Mouse (Mus musculus): ENCODE data around the gene Ipmk. TPM values are rescaled to one million over a fixed set of nuclear protein-coding genes. Genes with fewer than 3 reads are reported as not detected.
A peak's percentile ranks its signal among the peaks of the same experiment; 100 is the strongest.

The Ipmk gene
- polyA plus RNA-seq, 1 experiment from 2014 or later = 8.7 TPM

DNA sequence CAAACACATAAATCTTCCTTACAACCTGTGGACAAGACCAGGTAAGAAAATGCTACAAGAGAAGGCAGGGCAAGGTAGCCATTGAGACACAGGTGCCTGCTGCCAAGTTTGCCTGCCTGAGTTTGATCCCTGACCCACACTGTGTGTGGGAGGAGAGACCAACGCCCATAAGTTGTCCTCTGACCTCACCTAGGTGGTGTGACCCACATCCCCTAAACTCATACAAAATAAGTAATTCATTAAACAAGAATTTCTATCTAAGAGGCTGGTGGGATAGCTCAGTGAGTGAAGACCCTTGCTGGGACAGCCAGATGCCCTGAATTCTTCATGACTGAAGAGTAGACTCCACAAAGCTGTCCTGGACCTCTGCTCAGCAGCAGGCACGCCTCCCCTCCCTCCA is 7.4 kb upstream of the Ipmk start:
- no peak overlapping the region for H3K4me3 ChIP-seq (ENCODE audit: control insufficient read depth in 1 of 2, insufficient read depth in 1 of 2, low read depth in 1 of 2, low read length in 2 of 2)
- peaks cover 2 to 24% of the 10 kb centered on the region in 2 experiments; a peak in 3 of 4 replicates for H3K4me1 ChIP-seq (ENCODE audit: control insufficient read depth in 2 of 2, insufficient read depth in 2 of 2, low read length in 2 of 2)
- no peaks in the 10 kb centered on the region for H3K9me3 ChIP-seq (ENCODE audit: control insufficient read depth, low read length)
- H3K27ac ChIP-seq (replicated peaks in 1 of 2; ENCODE audit: control insufficient read depth in 1 of 2, insufficient read depth in 1 of 2, low read depth in 2 of 2, low read length in 2 of 2) = no peak overlapping the region
- H3K36me3 ChIP-seq (ENCODE audit: control insufficient read depth, insufficient read depth, low read length) = peaks cover 12% of the 10 kb centered on the region
- H3K4me2 ChIP-seq (ENCODE audit: low read length) = no peak overlapping the region
- no peaks in the 10 kb centered on the region for H3K27me3 ChIP-seq (ENCODE audit: control insufficient read depth, insufficient read depth, low read length)
- WGBS = 89% methylated on average over 2 of the region's 2 CpGs
- ATAC-seq (ENCODE audit: insufficient number of reproducible peaks, insufficient read depth, low FRiP score, low read depth) = no peak
- no peak overlapping the region for H3K9ac ChIP-seq (ENCODE audit: low read length)

DNA sequence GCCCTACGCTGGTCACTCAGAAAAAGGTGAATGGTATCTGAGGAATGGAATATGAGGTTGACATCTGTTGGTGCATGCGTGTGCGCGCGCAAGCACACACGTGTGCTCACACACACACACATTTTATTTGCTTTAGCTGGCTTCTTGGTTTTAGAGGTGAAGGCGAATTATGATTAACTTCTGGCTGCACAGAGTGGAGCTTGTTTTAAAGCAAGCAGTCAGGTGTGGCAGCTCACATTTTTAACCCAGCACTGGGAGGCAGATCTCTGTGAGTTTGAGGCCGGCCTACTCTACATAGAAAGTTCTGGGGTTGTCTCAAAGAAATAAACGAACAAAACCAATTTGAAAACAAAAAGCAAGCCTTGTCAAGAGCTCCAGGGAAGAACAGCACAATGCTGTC is 6.3 kb upstream of the Ipmk start:
- 95% methylated on average over 9 of the region's 9 CpGs for WGBS
- no peak overlapping the region for H3K27ac ChIP-seq (replicated peaks in 1 of 2; ENCODE audit: control insufficient read depth in 1 of 2, insufficient read depth in 1 of 2, low read depth in 2 of 2, low read length in 2 of 2)
- peaks cover 2 to 27% of the 10 kb centered on the region in 2 experiments; a peak in 3 of 4 replicates for H3K4me1 ChIP-seq (ENCODE audit: control insufficient read depth in 2 of 2, insufficient read depth in 2 of 2, low read length in 2 of 2)

DNA sequence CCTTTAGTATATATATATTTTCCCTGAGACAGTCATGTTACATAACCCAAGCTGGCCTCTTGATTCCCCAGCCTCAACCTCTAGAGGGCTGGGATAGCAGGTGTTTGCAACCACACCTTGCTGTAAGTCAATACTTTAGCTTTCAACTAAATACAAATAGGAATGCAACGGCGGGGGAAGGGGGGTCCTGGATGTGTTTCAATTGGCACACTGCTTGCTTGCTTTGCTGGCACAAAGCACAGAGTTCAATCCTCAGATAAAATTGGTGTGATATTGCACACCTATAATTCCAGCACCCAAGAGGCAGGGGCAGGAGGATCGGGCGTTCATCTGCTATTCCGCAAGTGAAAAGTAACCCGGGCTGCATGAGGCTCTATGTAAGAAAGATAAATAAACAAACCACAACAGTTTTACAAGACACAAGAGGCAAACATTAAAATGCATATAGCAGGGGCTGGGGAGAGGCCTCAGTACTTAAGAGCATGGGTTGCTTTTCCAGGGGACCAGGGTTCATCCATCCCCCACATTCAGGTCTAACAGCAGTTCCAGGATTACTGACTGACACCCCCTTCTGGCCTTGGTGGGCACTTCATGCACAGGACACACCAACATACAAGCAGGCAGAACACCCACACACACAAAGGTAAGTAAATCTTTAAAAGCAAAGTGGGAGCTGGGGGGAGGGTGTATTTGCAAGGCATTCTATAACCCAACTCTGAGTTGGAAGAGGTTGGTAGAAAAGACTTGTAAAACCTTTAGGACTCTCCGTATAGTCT is 5.3 kb upstream of the Ipmk start:
- no peaks in the 10 kb centered on the region for H3K36me3 ChIP-seq (ENCODE audit: control insufficient read depth, insufficient read depth, low read length)
- no peak overlapping the region for H3K4me2 ChIP-seq (ENCODE audit: low read length)
- no peak for ATAC-seq (ENCODE audit: insufficient number of reproducible peaks, insufficient read depth, low FRiP score, low read depth)
- H3K9me3 ChIP-seq (ENCODE audit: control insufficient read depth, low read length) = no peaks in the 10 kb centered on the region
- WGBS = 91% methylated on average over 7 of the region's 7 CpGs
- H3K4me1 ChIP-seq (ENCODE audit: control insufficient read depth in 2 of 2, insufficient read depth in 2 of 2, low read length in 2 of 2) = peaks cover 2 to 27% of the 10 kb centered on the region in 2 experiments; a peak in 3 of 4 replicates
- no peak overlapping the region for H3K4me3 ChIP-seq (ENCODE audit: control insufficient read depth in 1 of 2, insufficient read depth in 1 of 2, low read depth in 1 of 2, low read length in 2 of 2)
- H3K27me3 ChIP-seq (ENCODE audit: control insufficient read depth, insufficient read depth, low read length) = no peaks in the 10 kb centered on the region
- no peak overlapping the region for H3K9ac ChIP-seq (ENCODE audit: low read length)
- H3K27ac ChIP-seq (replicated peaks in 1 of 2; ENCODE audit: control insufficient read depth in 1 of 2, insufficient read depth in 1 of 2, low read depth in 2 of 2, low read length in 2 of 2) = no peak overlapping the region

More for the DNA sequence above, 6.3 kb upstream of the Ipmk start:
- Histone ChIP-seq H3K36me3 (ENCODE audit: control insufficient read depth, insufficient read depth, low read length) (peaks cover 2% of the 10 kb centered on the region; the same call in 1 of the 2 replicates), H3K9ac (ENCODE audit: low read length) (no peak overlapping the region), H3K4me3 (ENCODE audit: control insufficient read depth in 1 of 2, insufficient read depth in 1 of 2, low read depth in 1 of 2, low read length in 2 of 2) (no peak overlapping the region), H3K4me2 (ENCODE audit: low read length) (no peak overlapping the region), H3K9me3 (ENCODE audit: control insufficient read depth, low read length) (no peaks in the 10 kb centered on the region), H3K27me3 (ENCODE audit: control insufficient read depth, insufficient read depth, low read length) (no peaks in the 10 kb centered on the region)
- ATAC-seq (ENCODE audit: insufficient number of reproducible peaks, insufficient read depth, low FRiP score, low read depth) = no peak

DNA sequence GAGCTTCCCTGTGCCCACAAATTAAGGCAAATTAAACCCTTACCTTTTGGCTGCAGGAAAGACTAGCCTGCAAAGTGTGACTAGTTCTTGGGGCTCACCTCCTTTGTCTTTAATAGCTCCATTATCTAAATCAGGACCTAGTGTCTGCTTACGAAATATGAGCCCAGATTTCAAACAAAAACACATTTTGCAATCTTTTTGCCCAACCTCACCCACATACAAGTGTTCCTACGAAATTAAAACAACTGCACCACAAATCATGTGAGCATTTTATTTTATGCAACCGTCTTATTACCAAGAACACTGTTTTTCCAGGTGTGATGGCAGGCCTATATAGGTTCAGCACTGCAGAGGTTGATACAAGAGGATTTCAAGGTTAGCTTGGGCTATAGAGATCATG is 4.4 kb upstream of the Ipmk start:
- Histone ChIP-seq H3K4me2 (ENCODE audit: low read length) (no peak overlapping the region; the same call in 1 of the 2 replicates), H3K9me3 (ENCODE audit: control insufficient read depth, low read length) (no peaks in the 10 kb centered on the region)

DNA sequence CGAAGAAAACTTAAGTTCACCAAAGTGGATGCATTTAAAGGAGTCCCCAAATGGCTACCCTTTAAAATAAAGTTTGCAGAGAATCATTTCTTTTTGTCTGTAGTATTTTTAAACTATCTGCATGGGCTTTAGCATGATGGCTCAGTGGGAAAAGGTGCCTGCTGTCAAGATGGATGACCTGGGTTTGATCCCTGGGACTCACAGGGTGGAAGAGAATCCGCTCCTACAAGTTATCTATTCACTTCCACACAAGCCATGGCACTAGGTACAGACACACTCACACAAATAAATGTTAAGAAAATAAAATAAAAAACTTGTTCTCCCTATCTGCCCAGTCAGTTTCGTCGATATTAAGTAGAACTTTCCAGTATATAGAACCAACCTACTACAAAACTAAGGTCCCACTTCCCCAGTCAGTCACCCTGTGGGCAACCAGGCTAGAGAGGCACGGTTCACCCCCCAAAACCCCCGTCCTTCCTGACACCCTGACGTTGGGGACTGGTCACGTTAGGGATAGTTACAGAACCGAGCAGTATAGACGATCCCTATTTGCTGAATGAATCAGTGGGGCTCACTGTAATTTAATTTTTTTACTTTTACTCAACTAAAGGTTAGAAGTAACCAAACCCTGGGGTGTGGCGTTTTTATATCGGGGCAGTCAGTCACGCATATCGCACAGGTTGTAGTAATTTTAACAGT is 3.8 kb upstream of the Ipmk start:
- ATAC-seq (ENCODE audit: insufficient number of reproducible peaks, insufficient read depth, low FRiP score, low read depth) = no peak
- Histone ChIP-seq H3K36me3 (ENCODE audit: control insufficient read depth, insufficient read depth, low read length) (no peaks in the 10 kb centered on the region), H3K27me3 (ENCODE audit: control insufficient read depth, insufficient read depth, low read length) (no peaks in the 10 kb centered on the region), H3K4me2 (ENCODE audit: low read length) (peak overlapping the region; percentile 77), H3K9ac (ENCODE audit: low read length) (peak overlapping the region; percentile 91), H3K27ac (replicated peaks in 1 of 2; ENCODE audit: control insufficient read depth in 1 of 2, insufficient read depth in 1 of 2, low read depth in 2 of 2, low read length in 2 of 2) (no peak overlapping the region), H3K9me3 (ENCODE audit: control insufficient read depth, low read length) (no peaks in the 10 kb centered on the region), H3K4me3 (ENCODE audit: control insufficient read depth in 1 of 2, insufficient read depth in 1 of 2, low read depth in 1 of 2, low read length in 2 of 2) (peak overlapping the region; percentile 59 to 87; a peak in 3 of 4 replicates), H3K4me1 (ENCODE audit: control insufficient read depth in 2 of 2, insufficient read depth in 2 of 2, low read length in 2 of 2) (peaks cover 2 to 21% of the 10 kb centered on the region in 2 experiments; a peak in 3 of 4 replicates)
- 31% methylated on average over 14 of the region's 14 CpGs for WGBS

More for the DNA sequence above, 4.4 kb upstream of the Ipmk start:
- H3K4me1 ChIP-seq (ENCODE audit: control insufficient read depth in 2 of 2, insufficient read depth in 2 of 2, low read length in 2 of 2) = peaks cover 2 to 25% of the 10 kb centered on the region in 2 experiments; a peak in 3 of 4 replicates
- H3K36me3 ChIP-seq (ENCODE audit: control insufficient read depth, insufficient read depth, low read length) = no peaks in the 10 kb centered on the region
- no peak for ATAC-seq (ENCODE audit: insufficient number of reproducible peaks, insufficient read depth, low FRiP score, low read depth)
- H3K9ac ChIP-seq (ENCODE audit: low read length) = peak overlapping the region; percentile 91; the same call in 1 of the 2 replicates
- no peak overlapping the region for H3K27ac ChIP-seq (replicated peaks in 1 of 2; ENCODE audit: control insufficient read depth in 1 of 2, insufficient read depth in 1 of 2, low read depth in 2 of 2, low read length in 2 of 2)
- H3K4me3 ChIP-seq (ENCODE audit: control insufficient read depth in 1 of 2, insufficient read depth in 1 of 2, low read depth in 1 of 2, low read length in 2 of 2) = no peak overlapping the region
- no peaks in the 10 kb centered on the region for H3K27me3 ChIP-seq (ENCODE audit: control insufficient read depth, insufficient read depth, low read length)
- WGBS = 92% methylated on average over 3 of the region's 3 CpGs

DNA sequence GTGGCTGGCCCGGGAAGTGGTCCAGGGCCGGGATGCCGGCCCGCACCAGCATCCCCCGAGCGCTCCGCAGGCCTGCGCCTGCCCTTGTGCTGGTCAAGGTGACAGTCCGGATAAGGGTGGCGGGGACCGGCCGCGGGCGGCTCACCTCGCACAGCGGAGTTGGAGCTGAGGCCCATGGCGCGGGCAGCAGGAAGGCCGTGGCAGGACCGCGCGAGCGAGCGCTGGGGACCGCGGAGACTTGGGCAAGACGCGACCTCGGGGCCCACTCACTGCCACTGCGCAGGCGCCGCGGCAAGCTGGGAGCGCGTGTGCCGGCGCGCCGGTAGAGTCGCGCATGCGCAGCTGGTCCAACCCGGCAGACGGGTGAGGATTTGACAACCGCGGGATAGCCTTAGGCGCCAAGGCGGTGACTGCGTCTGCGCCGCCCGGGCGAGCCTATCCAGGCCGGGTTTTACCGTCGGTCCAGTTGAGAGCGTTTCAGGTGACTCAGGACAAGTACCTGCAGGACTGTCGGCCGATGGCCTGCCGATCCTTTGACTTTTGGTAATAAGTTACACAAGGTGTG is 2.9 kb upstream of the Ipmk start, which contains the start of gene Cisd1:
Cisd1 (minus strand) TSS at position 376 of the 565 bp plus-strand sequence.
- Histone ChIP-seq H3K36me3 (ENCODE audit: control insufficient read depth, insufficient read depth, low read length) (no peaks in the 10 kb centered on the region), H3K9me3 (ENCODE audit: control insufficient read depth, low read length) (no peaks in the 10 kb centered on the region), H3K4me3 (ENCODE audit: control insufficient read depth in 1 of 2, insufficient read depth in 1 of 2, low read depth in 1 of 2, low read length in 2 of 2) (peak within 1 kb of the TSS; percentile 59 to 87), H3K9ac (ENCODE audit: low read length) (peak within 1 kb of the TSS; percentile 91), H3K4me2 (ENCODE audit: low read length) (peak within 1 kb of the TSS; percentile 77), H3K4me1 (ENCODE audit: control insufficient read depth in 2 of 2, insufficient read depth in 2 of 2, low read length in 2 of 2) (peaks cover 2 to 26% of the 10 kb centered on the region in 2 experiments; a peak in 3 of 4 replicates), H3K27me3 (ENCODE audit: control insufficient read depth, insufficient read depth, low read length) (no peaks in the 10 kb centered on the region), H3K27ac (replicated peaks in 1 of 2; ENCODE audit: control insufficient read depth in 1 of 2, insufficient read depth in 1 of 2, low read depth in 2 of 2, low read length in 2 of 2) (peak within 1 kb of the TSS; percentile 41 to 72; a peak in 3 of 4 replicates)
- peak; percentile 82 for ATAC-seq (ENCODE audit: insufficient number of reproducible peaks, insufficient read depth, low FRiP score, low read depth)
- under 1% methylated on average over 60 of the region's 60 CpGs for WGBS

DNA sequence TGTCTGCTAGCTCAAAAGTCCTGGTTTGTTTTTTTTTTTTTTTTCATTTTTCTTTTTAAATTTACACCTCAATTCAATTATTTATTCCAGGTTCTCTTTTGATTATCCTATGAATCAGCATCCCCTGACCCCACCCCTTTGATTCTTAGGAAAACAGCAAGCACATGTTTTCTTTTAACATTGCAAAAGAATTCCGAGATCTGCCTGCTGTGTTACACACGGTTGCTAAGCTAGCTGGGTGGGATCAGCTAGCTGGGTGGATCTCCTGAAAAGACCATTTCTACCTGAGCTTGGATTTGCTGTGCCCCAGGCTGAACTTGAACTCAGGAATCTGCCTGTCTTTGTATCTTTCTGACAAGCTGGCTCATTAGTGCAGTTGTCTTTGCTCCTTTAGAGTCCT is 1.5 kb upstream of the Ipmk start:
- H3K27me3 ChIP-seq (ENCODE audit: control insufficient read depth, insufficient read depth, low read length) = no peaks in the 10 kb centered on the region
- H3K36me3 ChIP-seq (ENCODE audit: control insufficient read depth, insufficient read depth, low read length) = no peaks in the 10 kb centered on the region; the same call in 1 of the 2 replicates
- H3K9ac ChIP-seq (ENCODE audit: low read length) = no peak overlapping the region
- no peak overlapping the region for H3K27ac ChIP-seq (replicated peaks in 1 of 2; ENCODE audit: control insufficient read depth in 1 of 2, insufficient read depth in 1 of 2, low read depth in 2 of 2, low read length in 2 of 2)
- H3K4me3 ChIP-seq (ENCODE audit: control insufficient read depth in 1 of 2, insufficient read depth in 1 of 2, low read depth in 1 of 2, low read length in 2 of 2) = no peak overlapping the region
- H3K9me3 ChIP-seq (ENCODE audit: control insufficient read depth, low read length) = no peaks in the 10 kb centered on the region
- ATAC-seq (ENCODE audit: insufficient number of reproducible peaks, insufficient read depth, low FRiP score, low read depth) = no peak
- no peak overlapping the region for H3K4me2 ChIP-seq (ENCODE audit: low read length)
- WGBS = 48% methylated on average over 2 of the region's 2 CpGs
- peaks cover 2 to 26% of the 10 kb centered on the region in 2 experiments; a peak in 3 of 4 replicates for H3K4me1 ChIP-seq (ENCODE audit: control insufficient read depth in 2 of 2, insufficient read depth in 2 of 2, low read length in 2 of 2)

Measured in heart, embryonic 14.5 days (tissue).